Mouse (Mus musculus) testis, adult 2 months (tissue): Measurements from ENCODE around the gene Mettl14.

Experiments
- CTCF ChIP-seq: fragments of 200-500 bp; IDR thresholded peaks from 2 replicates; pipeline ENCODE4 v1.5.1; 2012; ENCODE audit warnings: low read depth, mild to moderate bottlenecking, inconsistent platforms, low read length, moderate library complexity; ENCODE audit not compliant: control insufficient read depth, insufficient read depth, insufficient replicate concordance
- POLR2A ChIP-seq: fragments of 200-500 bp; IDR thresholded peaks from 2 replicates; pipeline ENCODE4 v1.6.1; 2012; ENCODE audit warnings: low read depth, mild to moderate bottlenecking, inconsistent platforms, low read length, moderate library complexity; ENCODE audit not compliant: control insufficient read depth

DNA sequence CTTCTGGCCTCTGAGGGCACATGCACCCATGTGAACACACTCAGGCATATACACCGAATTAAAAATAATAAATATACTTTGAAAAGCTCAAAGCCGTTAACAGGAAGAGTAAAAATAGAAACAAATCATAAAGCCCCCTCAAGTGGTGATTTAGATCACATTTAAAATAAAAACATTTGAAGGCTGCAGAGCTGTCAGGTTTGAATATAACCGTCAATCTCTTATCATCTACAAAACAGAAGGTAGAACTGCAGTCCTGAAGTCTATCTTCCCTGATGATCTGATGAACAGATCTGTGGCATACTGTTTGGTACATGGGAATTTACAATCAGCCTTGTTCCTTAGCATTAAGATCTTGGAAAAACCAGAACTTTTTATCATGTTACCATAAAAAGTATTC, 9.3 kb downstream of the Mettl14 start:
- TF ChIP-seq CTCF (no peak), POLR2A (no peak)
